Mouse (Mus musculus): ENCODE results near the gene Fam213a.

Gene Fam213a

GRCm38 (mm10) chr14:40963501-40964213, 49.9 kb downstream of the Fam213a start:
- no peak for DNase-seq (ENCODE audit: low read depth, low spot score)

- DNase-seq (ENCODE audit: low read depth, low spot score), result no peak
Measured at GRCm38 (mm10) chr14:40962365-40963290, 51.0 kb downstream of the Fam213a start.

GRCm38 (mm10) chr14:40960237-40960636, 53.4 kb downstream of the Fam213a start:
- no peak for DNase-seq (ENCODE audit: low read depth, low spot score)

GRCm38 (mm10) chr14:40959586-40959985, 54.0 kb downstream of the Fam213a start:
- no peak for DNase-seq (ENCODE audit: low read depth, low spot score)

GRCm38 (mm10) chr14:40958986-40959381, 54.6 kb downstream of the Fam213a start:
- DNase-seq (ENCODE audit: low read depth, low spot score), result no peak

- DNase-seq (ENCODE audit: low read depth, low spot score), result no peak
Measured at GRCm38 (mm10) chr14:40958083-40958985, 55.3 kb downstream of the Fam213a start.

GRCm38 (mm10) chr14:40957607-40958006, 56.0 kb downstream of the Fam213a start:
- DNase-seq (ENCODE audit: low read depth, low spot score), result no peak

GRCm38 (mm10) chr14:40956252-40957146, 57.1 kb downstream of the Fam213a start:
- peak; percentile 59 for DNase-seq (ENCODE audit: low read depth, low spot score)

GRCm38 (mm10) chr14:40955596-40956251, 57.9 kb downstream of the Fam213a start:
- no peak for DNase-seq (ENCODE audit: low read depth, low spot score)

GRCm38 (mm10) chr14:40955146-40955545, 58.4 kb downstream of the Fam213a start:
- DNase-seq (ENCODE audit: low read depth, low spot score), result no peak

- no peak for DNase-seq (ENCODE audit: low read depth, low spot score)
Measured at GRCm38 (mm10) chr14:40953381-40953780, 60.2 kb downstream of the Fam213a start.

- DNase-seq (ENCODE audit: low read depth, low spot score), result no peak
Measured at GRCm38 (mm10) chr14:40952715-40953114, 60.9 kb downstream of the Fam213a start.

- no peak for DNase-seq (ENCODE audit: low read depth, low spot score)
Measured at GRCm38 (mm10) chr14:40952301-40952700, 61.3 kb downstream of the Fam213a start.

- DNase-seq (ENCODE audit: low read depth, low spot score), result no peak
Measured at GRCm38 (mm10) chr14:40949730-40950614, 63.6 kb downstream of the Fam213a start.

GRCm38 (mm10) chr14:40949047-40949446, 64.5 kb downstream of the Fam213a start:
- DNase-seq (ENCODE audit: low read depth, low spot score), result no peak

GRCm38 (mm10) chr14:40948522-40948921, 65.1 kb downstream of the Fam213a start:
- no peak for DNase-seq (ENCODE audit: low read depth, low spot score)

- no peak for DNase-seq (ENCODE audit: low read depth, low spot score)
Measured at GRCm38 (mm10) chr14:40947431-40948394, 65.9 kb downstream of the Fam213a start.

- DNase-seq (ENCODE audit: low read depth, low spot score), result no peak
Measured at GRCm38 (mm10) chr14:40943802-40944201, 69.8 kb downstream of the Fam213a start.

All from embryo, embryonic 11.5 days (tissue).